Mouse (Mus musculus): ENCODE data around the gene Klf12. TPM values are rescaled to one million over a fixed set of nuclear protein-coding genes. Genes with fewer than 3 reads are reported as not detected.
A peak's percentile ranks its signal among the peaks of the same experiment; 100 is the strongest.

Gene Klf12
- total RNA-seq, 2 experiments from 2014 or later = 40.2 to 41.2 TPM

DNA sequence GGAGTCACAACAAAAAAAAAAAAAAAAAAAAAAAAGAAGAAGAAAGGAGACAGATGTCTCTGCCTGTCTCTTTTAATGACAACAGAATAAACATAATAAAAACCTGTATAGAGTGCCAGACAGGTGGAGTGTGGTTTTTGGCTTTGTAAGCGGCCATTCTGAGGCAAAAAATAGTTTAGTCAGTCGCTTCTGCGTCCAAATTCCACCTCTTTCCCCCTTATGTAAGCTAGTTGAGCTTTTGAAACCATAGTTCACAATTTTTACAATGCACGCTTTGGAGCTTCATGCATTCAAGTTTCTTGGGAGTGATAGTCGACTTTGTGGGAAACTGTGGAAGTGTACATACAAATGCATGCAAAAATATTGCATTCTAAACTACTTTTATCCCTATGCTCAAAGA is 41.4 kb downstream of the Klf12 start:
- intact Hi-C loops (cut with DNase I) = no loop called here

DNA sequence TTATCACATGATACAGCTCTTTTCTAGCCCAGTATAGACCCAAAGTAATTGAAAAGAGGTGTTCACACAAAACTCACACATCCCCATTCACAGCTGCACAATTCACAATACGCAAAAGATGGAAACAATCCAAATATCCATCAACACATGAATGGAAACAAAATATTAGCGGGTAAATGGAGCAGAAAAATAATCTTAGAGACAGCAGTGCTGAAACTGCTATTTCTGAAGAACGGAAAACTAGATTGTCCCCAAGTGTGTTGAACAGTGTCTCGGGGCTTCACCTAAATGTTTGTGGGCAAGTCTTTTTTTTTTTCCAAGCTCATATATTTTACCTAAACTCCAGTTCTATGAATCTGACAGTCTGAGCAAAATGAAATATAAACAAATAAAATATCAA is 44.6 kb downstream of the Klf12 start:
- DNase-seq (ENCODE audit: extremely low spot score in 1 of 2, low spot score in 2 of 2) = no peak
- intact Hi-C loops (cut with DNase I) = no loop called here

More for the DNA sequence above, 41.4 kb downstream of the Klf12 start:
- DNase-seq (ENCODE audit: extremely low spot score in 1 of 2, low spot score in 2 of 2) = no peak

- no peak for DNase-seq (ENCODE audit: extremely low spot score in 1 of 2, low spot score in 2 of 2)
- intact Hi-C loops (cut with DNase I) = no loop called here
Observed at GRCm38 (mm10) chr14:100236757-100237156, 47.7 kb downstream of the Klf12 start.

DNA sequence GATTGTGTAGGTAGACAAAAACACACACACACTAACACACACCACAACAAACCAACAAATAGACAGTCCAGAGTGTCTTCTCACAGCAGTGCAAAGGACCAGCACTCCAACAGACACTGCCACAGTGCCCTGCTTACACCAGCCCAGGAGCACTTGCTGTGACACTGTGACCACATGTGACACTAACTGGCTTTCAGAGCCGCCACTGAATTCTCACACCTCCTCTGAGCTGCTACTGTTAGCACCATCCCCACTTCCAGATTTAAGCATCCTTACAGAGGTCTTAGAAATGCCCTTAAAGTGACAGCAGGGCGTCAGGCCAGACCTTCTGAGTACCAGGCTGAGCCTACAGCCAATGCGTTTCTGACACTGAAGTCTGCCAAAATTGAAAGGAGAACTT is 48.7 kb downstream of the Klf12 start:
- no peak for DNase-seq (ENCODE audit: extremely low spot score in 1 of 2, low spot score in 2 of 2)
- intact Hi-C loops (cut with DNase I) = no loop called here

GRCm38 (mm10) chr14:100231384-100231783 is 53.1 kb downstream of the Klf12 start:
- DNase-seq (ENCODE audit: extremely low spot score in 1 of 2, low spot score in 2 of 2) = no peak
- intact Hi-C loops (cut with DNase I) = no loop called here

DNA sequence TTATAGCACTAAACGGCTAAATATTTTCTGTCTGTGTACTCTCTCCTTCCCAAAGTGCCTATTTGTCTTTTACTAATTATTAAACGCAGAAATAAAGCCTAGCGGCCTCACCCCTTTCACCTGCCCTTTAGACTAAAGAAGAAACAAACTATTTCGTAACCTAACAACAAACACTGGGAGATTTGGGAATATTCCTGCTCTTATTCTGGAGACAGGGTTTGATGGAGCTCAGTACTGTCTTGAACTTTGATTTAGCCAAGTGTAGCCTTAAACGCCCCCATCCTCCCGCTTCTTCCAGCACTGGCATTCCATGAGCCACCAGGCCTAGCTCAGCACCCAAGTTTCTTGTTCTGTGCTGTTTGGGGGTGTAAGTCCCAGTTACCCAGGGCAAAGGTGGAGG is 56.4 kb downstream of the Klf12 start:
- intact Hi-C loops (cut with DNase I) = no loop called here
- DNase-seq (ENCODE audit: extremely low spot score in 1 of 2, low spot score in 2 of 2) = no peak

- intact Hi-C loops (cut with DNase I) = no loop called here
- DNase-seq (ENCODE audit: extremely low spot score in 1 of 2, low spot score in 2 of 2) = no peak
Observed at GRCm38 (mm10) chr14:100227717-100228116, 56.8 kb downstream of the Klf12 start.

- intact Hi-C loops (cut with DNase I) = no loop called here
Observed at GRCm38 (mm10) chr14:100224151-100224550, 60.3 kb downstream of the Klf12 start.

DNA sequence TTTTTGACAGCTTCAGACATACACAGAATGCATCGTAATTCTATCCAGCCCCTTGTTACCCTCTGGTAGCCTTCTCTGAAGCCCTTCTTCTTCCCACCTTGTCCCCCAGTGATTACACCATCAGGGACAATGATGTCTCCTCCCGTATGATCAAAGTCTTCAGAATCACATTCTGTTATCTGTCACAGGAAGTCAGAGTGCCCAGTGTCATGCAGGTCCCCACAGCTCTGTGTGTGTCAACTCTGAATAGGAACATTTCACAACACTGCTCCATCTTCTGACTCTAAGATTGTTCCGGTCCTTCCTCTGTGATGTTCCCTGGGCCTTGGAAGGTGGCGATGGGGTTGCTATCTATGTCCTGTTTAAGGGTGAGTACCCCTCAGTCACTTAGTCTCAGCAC is 62.2 kb downstream of the Klf12 start:
- intact Hi-C loops (cut with DNase I) = no loop called here
- no peak for DNase-seq (ENCODE audit: extremely low spot score in 1 of 2, low spot score in 2 of 2)

More at GRCm38 (mm10) chr14:100224151-100224550, 60.3 kb downstream of the Klf12 start:
- peak in 1 of 2 experiments; percentile 52 for DNase-seq (ENCODE audit: extremely low spot score in 1 of 2, low spot score in 2 of 2)

DNA sequence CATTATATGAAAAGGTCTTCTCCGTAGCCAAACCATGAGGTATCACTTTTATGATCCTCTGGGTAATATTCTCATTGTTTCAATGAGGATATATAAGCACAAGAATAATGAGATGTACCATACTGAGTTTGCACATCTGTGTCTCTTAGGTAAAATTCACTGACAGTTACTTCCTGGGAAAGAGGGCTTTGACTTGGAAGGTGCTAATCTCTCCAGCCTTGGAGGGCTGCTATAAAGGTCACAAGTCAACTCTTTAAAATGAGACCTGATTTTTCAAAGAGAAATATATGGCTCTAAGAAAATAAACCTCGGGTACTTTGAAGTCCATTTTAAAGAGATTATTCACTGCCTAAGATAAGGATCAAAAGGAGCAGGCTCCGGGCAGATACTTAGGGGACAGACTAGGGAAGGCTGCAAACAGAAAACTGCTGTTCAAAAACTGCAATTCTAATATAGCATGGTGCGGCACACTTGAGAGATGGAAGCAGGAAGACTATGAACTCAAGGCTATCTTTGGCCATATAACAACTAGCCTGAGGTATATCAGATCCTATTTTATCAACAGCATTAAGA is 69.2 kb downstream of the Klf12 start:
- intact Hi-C loops (cut with DNase I) = no loop called here
- no peak for DNase-seq (ENCODE audit: extremely low spot score in 1 of 2, low spot score in 2 of 2)

DNA sequence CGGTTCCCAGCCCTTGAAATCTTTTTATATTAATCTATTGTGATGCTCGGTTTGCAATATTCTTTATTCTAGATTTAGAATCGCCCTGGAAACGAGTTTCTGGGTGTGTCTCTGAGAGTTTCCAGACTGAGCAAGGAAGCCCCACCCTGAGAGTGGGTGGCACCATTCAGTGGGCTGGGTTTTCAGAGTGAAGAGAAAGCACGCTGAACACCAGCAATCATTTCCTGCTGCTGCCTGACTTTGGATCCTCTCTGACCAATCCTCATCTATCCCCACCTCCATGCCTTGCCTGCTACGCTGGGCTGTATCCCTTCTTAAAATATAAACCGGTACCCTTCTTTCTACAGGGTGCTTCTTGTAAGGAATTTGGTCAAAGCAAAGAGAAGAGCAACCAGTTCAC is 71.4 kb downstream of the Klf12 start:
- DNase-seq (ENCODE audit: extremely low spot score in 1 of 2, low spot score in 2 of 2) = peak; percentile 35 to 61
- intact Hi-C loops (cut with DNase I) = loop anchor here (5.0 kb wide), 1 partner anchor 69 kb away; the partner anchor contains the start of gene Klf12

GRCm38 (mm10) chr14:100211826-100212117 is 72.7 kb downstream of the Klf12 start:
- intact Hi-C loops (cut with DNase I) = loop anchor here (5.0 kb wide), 1 partner anchor 71 kb away; the partner anchor contains the start of gene Klf12

GRCm38 (mm10) chr14:100211036-100211825 is 73.2 kb downstream of the Klf12 start:
- intact Hi-C loops (cut with DNase I) = loop anchor here (5.0 kb wide), 1 partner anchor 71 kb away; the partner anchor contains the start of gene Klf12

More at GRCm38 (mm10) chr14:100211826-100212117, 72.7 kb downstream of the Klf12 start:
- DNase-seq (ENCODE audit: extremely low spot score in 1 of 2, low spot score in 2 of 2) = no peak

GRCm38 (mm10) chr14:100209814-100210419 is 74.6 kb downstream of the Klf12 start:
- intact Hi-C loops (cut with DNase I) = loop anchor here (5.0 kb wide), 1 partner anchor 72 kb away; the partner anchor contains the start of gene Klf12
- DNase-seq (ENCODE audit: extremely low spot score in 1 of 2, low spot score in 2 of 2) = peak in 1 of 2 experiments; percentile 59

More at GRCm38 (mm10) chr14:100211036-100211825, 73.2 kb downstream of the Klf12 start:
- DNase-seq (ENCODE audit: extremely low spot score in 1 of 2, low spot score in 2 of 2) = peak; percentile 62 to 64

DNA sequence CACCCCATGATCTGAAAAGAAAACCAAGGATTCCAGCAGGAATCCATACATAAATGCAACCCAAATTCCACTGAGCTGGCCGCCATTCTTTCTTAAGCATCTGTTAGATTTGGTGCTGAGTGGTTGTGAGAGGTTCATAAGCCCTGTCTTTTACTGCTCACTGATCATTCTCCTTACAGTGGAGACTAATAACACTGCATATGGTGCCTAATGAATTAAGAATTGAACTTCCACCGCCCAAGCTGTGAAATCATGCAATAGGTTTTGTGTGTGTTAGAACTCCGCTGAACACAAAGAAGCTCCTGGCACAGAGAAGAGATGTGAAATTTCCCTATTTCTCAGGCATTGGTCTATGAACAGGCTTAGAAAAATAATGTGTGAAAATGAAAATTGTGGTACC is 77.4 kb downstream of the Klf12 start:
- intact Hi-C loops (cut with DNase I) = no loop called here
- DNase-seq (ENCODE audit: extremely low spot score in 1 of 2, low spot score in 2 of 2) = no peak

DNA sequence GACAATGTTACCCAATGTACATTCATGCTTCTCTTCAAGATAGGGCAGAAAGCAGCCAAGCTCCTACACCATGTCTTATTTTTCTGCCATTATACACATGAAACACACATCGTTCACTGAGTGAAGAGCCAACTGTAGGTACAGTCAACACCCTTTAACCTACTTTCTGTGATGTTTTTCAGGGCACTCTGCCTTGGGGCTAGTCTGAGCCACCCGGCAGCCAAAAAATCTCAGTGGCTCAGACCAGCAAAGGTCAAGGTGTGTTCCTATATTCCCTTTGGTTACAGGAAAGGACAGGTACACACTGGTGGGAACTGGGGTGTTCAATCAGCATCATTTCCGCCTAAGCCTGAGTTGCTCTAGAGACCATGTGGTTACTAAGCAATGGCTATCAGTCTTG is 78.3 kb downstream of the Klf12 start:
- intact Hi-C loops (cut with DNase I) = no loop called here
- DNase-seq (ENCODE audit: extremely low spot score in 1 of 2, low spot score in 2 of 2) = no peak

DNA sequence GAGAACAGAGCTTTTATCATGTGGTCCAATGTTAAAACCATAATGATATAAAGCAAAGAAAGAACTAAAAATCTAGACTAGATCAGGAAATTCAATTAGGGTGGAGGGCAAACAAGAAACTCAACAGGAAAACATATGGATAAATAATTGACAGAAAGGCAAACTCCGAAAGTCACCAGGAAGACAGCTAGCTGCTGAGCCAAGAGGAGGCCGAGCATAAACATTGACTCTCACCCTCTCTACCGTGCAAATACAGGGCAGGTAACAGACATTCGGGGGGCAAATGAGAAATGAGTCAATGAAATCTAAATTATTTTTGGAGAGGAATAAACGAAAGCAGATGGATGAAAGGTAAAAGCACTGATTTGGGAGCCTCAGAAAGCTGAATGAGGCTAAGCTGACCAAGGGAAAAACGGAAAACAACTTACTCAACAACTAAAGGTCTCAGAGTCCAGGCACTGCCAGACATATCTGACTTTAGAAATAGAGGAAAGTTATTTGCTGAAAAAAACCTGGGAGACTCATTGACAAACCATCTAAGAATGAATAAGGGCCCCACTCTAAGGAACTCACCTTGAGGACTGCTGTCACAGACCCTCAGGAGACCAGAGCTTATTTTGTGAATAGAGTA is 84.3 kb downstream of the Klf12 start:
- DNase-seq (ENCODE audit: extremely low spot score in 1 of 2, low spot score in 2 of 2) = no peak
- intact Hi-C loops (cut with DNase I) = no loop called here

DNA sequence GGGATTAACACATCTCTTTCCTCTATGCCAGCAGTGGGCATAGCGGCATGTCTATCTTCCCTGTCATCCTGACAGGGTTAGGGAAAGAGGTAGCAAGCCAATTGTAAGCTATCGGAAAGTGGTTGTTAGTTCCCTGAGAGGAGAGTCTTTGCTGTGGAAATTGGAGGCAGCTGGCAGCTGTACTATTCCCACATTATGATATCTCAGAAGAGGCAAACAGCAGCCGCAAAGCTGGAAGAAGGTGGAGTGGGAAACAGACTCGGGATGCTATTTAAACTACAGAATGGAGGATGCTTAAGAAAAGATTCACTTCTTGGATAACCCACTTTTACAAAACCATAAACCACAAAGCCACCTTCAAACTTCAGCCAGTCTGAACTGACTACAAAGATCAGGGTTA is 85.8 kb downstream of the Klf12 start:
- intact Hi-C loops (cut with DNase I) = no loop called here

DNA sequence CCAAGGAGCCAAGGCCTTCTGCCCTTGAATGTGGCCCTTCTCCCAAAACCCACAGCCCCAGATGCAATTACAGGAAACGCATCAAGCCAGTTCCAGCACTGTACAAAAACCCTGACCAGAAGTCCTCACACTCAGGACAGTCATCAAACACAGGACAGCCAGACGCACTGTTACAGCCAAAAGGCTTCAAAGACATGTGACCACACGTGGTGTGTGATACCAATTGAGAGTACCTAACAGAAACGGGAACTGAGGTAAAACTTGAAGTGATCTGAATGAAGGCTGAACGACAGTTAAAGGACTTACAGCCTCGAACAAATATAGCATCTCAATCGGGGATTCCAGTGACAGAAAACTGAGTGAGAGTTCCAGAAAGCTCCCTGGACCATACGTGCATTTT is 87.3 kb downstream of the Klf12 start:
- intact Hi-C loops (cut with DNase I) = no loop called here

More for the DNA sequence above, 85.8 kb downstream of the Klf12 start:
- no peak for DNase-seq (ENCODE audit: extremely low spot score in 1 of 2, low spot score in 2 of 2)

More for the DNA sequence above, 87.3 kb downstream of the Klf12 start:
- DNase-seq (ENCODE audit: extremely low spot score in 1 of 2, low spot score in 2 of 2) = no peak
